Mouse (Mus musculus) liver, embryonic 14.5 days (tissue): Measurements from ENCODE around the gene Klhl29.

Experiments used
- CTCF ChIP-seq: IDR thresholded peaks from 2 replicates; pipeline ENCODE4 v1.5.1; 2016; ENCODE audit warnings: antibody characterized with exemption, low read depth, control low read depth
- EP300 ChIP-seq: IDR thresholded peaks from 2 replicates; pipeline ENCODE4 v1.6.1; 2016; ENCODE audit warnings: antibody characterized with exemption, low read depth

- TF ChIP-seq CTCF (no peak), EP300 (no peak)
Observed at GRCm38 (mm10) chr12:5108613-5109012, 266.9 kb downstream of the Klhl29 start.
